Mouse (Mus musculus): ENCODE data around the gene Ppp1r16b. TPM values are rescaled to one million over a fixed set of nuclear protein-coding genes. Genes with fewer than 3 reads are reported as not detected.

The Ppp1r16b gene
- polyA plus RNA-seq, 1 experiment from 2014 or later, result 33.3 TPM

- 76% methylated on average over 5 of the region's 5 CpGs for WGBS
- no peak for ATAC-seq
- no peak overlapping the region for H3K27ac ChIP-seq (ENCODE audit: low read length)
- H3K27me3 ChIP-seq (replicated peaks; ENCODE audit: control insufficient read depth, insufficient read depth, low read length), result no peaks in the 10 kb centered on the region
- H3K9me3 ChIP-seq (ENCODE audit: control insufficient read depth, low read length), result no peaks in the 10 kb centered on the region
- H3K4me1 ChIP-seq (replicated peaks; ENCODE audit: control insufficient read depth, insufficient read depth, low read length), result peaks cover under 1% of the 10 kb centered on the region
- no peak overlapping the region for H3K4me3 ChIP-seq (replicated peaks; ENCODE audit: low read length)
- H3K36me3 ChIP-seq (ENCODE audit: control insufficient read depth, insufficient read depth), result peaks cover 21% of the 10 kb centered on the region
- H3K9ac ChIP-seq (replicated peaks; ENCODE audit: low read depth, low read length), result no peak overlapping the region
- H3K4me2 ChIP-seq (ENCODE audit: low read length), result no peak overlapping the region
These were observed 33.3 kb upstream of the Ppp1r16b start for GRCm38 (mm10) chr2:158631873-158632272.

GRCm38 (mm10) chr2:158641869-158642268, 23.3 kb upstream of the Ppp1r16b start:
- Histone ChIP-seq H3K4me2 (ENCODE audit: low read length) (no peak overlapping the region), H3K36me3 (ENCODE audit: control insufficient read depth, insufficient read depth) (peaks cover 13% of the 10 kb centered on the region), H3K4me3 (replicated peaks; ENCODE audit: low read length) (no peak overlapping the region), H3K27me3 (replicated peaks; ENCODE audit: control insufficient read depth, insufficient read depth, low read length) (no peaks in the 10 kb centered on the region), H3K27ac (ENCODE audit: low read length) (no peak overlapping the region), H3K9me3 (ENCODE audit: control insufficient read depth, low read length) (no peaks in the 10 kb centered on the region), H3K9ac (replicated peaks; ENCODE audit: low read depth, low read length) (no peak overlapping the region), H3K4me1 (replicated peaks; ENCODE audit: control insufficient read depth, insufficient read depth, low read length) (no peaks in the 10 kb centered on the region)
- 12% methylated on average over 2 of the region's 2 CpGs for WGBS
- ATAC-seq, result peak; percentile 67

- H3K36me3 ChIP-seq (ENCODE audit: control insufficient read depth, insufficient read depth), result peaks cover 7% of the 10 kb centered on the region; the same call in 1 of the 2 replicates
- no peak overlapping the region for H3K4me3 ChIP-seq (replicated peaks; ENCODE audit: low read length)
- no peaks in the 10 kb centered on the region for H3K4me1 ChIP-seq (replicated peaks; ENCODE audit: control insufficient read depth, insufficient read depth, low read length)
- no peaks in the 10 kb centered on the region for H3K27me3 ChIP-seq (replicated peaks; ENCODE audit: control insufficient read depth, insufficient read depth, low read length)
- no peak overlapping the region for H3K27ac ChIP-seq (ENCODE audit: low read length)
- no peak overlapping the region for H3K4me2 ChIP-seq (ENCODE audit: low read length)
- no peak for ATAC-seq
- 86% methylated on average over 2 of the region's 2 CpGs for WGBS
- no peaks in the 10 kb centered on the region for H3K9me3 ChIP-seq (ENCODE audit: control insufficient read depth, low read length)
- no peak overlapping the region for H3K9ac ChIP-seq (replicated peaks; ENCODE audit: low read depth, low read length)
These were observed 22.6 kb upstream of the Ppp1r16b start for GRCm38 (mm10) chr2:158642587-158642986.

- Histone ChIP-seq H3K9me3 (ENCODE audit: control insufficient read depth, low read length) (no peaks in the 10 kb centered on the region), H3K36me3 (ENCODE audit: control insufficient read depth, insufficient read depth) (peaks cover 4% of the 10 kb centered on the region; the same call in 1 of the 2 replicates), H3K27me3 (replicated peaks; ENCODE audit: control insufficient read depth, insufficient read depth, low read length) (no peaks in the 10 kb centered on the region), H3K9ac (replicated peaks; ENCODE audit: low read depth, low read length) (no peak overlapping the region), H3K4me1 (replicated peaks; ENCODE audit: control insufficient read depth, insufficient read depth, low read length) (no peaks in the 10 kb centered on the region), H3K27ac (ENCODE audit: low read length) (no peak overlapping the region), H3K4me2 (ENCODE audit: low read length) (no peak overlapping the region), H3K4me3 (replicated peaks; ENCODE audit: low read length) (no peak overlapping the region)
- no peak for ATAC-seq
- 88% methylated on average over 3 of the region's 3 CpGs for WGBS
These were observed 21.4 kb upstream of the Ppp1r16b start for GRCm38 (mm10) chr2:158643791-158644190.

GRCm38 (mm10) chr2:158651159-158651908, 13.9 kb upstream of the Ppp1r16b start:
- no peak for ATAC-seq
- no peaks in the 10 kb centered on the region for H3K9me3 ChIP-seq (ENCODE audit: control insufficient read depth, low read length)
- H3K4me1 ChIP-seq (replicated peaks; ENCODE audit: control insufficient read depth, insufficient read depth, low read length), result no peaks in the 10 kb centered on the region
- no peak overlapping the region for H3K27ac ChIP-seq (ENCODE audit: low read length)
- H3K36me3 ChIP-seq (ENCODE audit: control insufficient read depth, insufficient read depth), result no peaks in the 10 kb centered on the region
- H3K27me3 ChIP-seq (replicated peaks; ENCODE audit: control insufficient read depth, insufficient read depth, low read length), result no peaks in the 10 kb centered on the region
- no peak overlapping the region for H3K4me2 ChIP-seq (ENCODE audit: low read length)
- H3K9ac ChIP-seq (replicated peaks; ENCODE audit: low read depth, low read length), result no peak overlapping the region
- 58% methylated on average over 7 of the region's 7 CpGs for WGBS
- H3K4me3 ChIP-seq (replicated peaks; ENCODE audit: low read length), result no peak overlapping the region

GRCm38 (mm10) chr2:158652985-158653384, 12.2 kb upstream of the Ppp1r16b start:
- 3% methylated on average over 4 of the region's 4 CpGs for WGBS
- Histone ChIP-seq H3K36me3 (ENCODE audit: control insufficient read depth, insufficient read depth) (no peaks in the 10 kb centered on the region), H3K4me3 (replicated peaks; ENCODE audit: low read length) (no peak overlapping the region), H3K27me3 (replicated peaks; ENCODE audit: control insufficient read depth, insufficient read depth, low read length) (no peaks in the 10 kb centered on the region), H3K27ac (ENCODE audit: low read length) (no peak overlapping the region), H3K4me1 (replicated peaks; ENCODE audit: control insufficient read depth, insufficient read depth, low read length) (no peaks in the 10 kb centered on the region), H3K9me3 (ENCODE audit: control insufficient read depth, low read length) (no peaks in the 10 kb centered on the region), H3K4me2 (ENCODE audit: low read length) (no peak overlapping the region), H3K9ac (replicated peaks; ENCODE audit: low read depth, low read length) (no peak overlapping the region)
- peak; percentile 68 for ATAC-seq

GRCm38 (mm10) chr2:158654717-158655116, 10.5 kb upstream of the Ppp1r16b start:
- H3K36me3 ChIP-seq (ENCODE audit: control insufficient read depth, insufficient read depth), result no peaks in the 10 kb centered on the region
- H3K4me1 ChIP-seq (replicated peaks; ENCODE audit: control insufficient read depth, insufficient read depth, low read length), result no peaks in the 10 kb centered on the region
- H3K4me3 ChIP-seq (replicated peaks; ENCODE audit: low read length), result no peak overlapping the region
- no peak for ATAC-seq
- no peak overlapping the region for H3K9ac ChIP-seq (replicated peaks; ENCODE audit: low read depth, low read length)
- H3K27ac ChIP-seq (ENCODE audit: low read length), result no peak overlapping the region
- no peaks in the 10 kb centered on the region for H3K27me3 ChIP-seq (replicated peaks; ENCODE audit: control insufficient read depth, insufficient read depth, low read length)
- no peak overlapping the region for H3K4me2 ChIP-seq (ENCODE audit: low read length)
- no peaks in the 10 kb centered on the region for H3K9me3 ChIP-seq (ENCODE audit: control insufficient read depth, low read length)
- WGBS, result 84% methylated on average over 9 of the region's 9 CpGs

- no peak overlapping the region for H3K4me3 ChIP-seq (replicated peaks; ENCODE audit: low read length)
These were observed 9.4 kb upstream of the Ppp1r16b start for GRCm38 (mm10) chr2:158655806-158656205.

GRCm38 (mm10) chr2:158658822-158659221, 6.4 kb upstream of the Ppp1r16b start:
- 44% methylated on average over 6 of the region's 6 CpGs for WGBS
- no peak for ATAC-seq

More at GRCm38 (mm10) chr2:158655806-158656205, 9.4 kb upstream of the Ppp1r16b start:
- Histone ChIP-seq H3K27me3 (replicated peaks; ENCODE audit: control insufficient read depth, insufficient read depth, low read length) (no peaks in the 10 kb centered on the region), H3K27ac (ENCODE audit: low read length) (no peak overlapping the region), H3K9ac (replicated peaks; ENCODE audit: low read depth, low read length) (no peak overlapping the region), H3K9me3 (ENCODE audit: control insufficient read depth, low read length) (no peaks in the 10 kb centered on the region), H3K4me2 (ENCODE audit: low read length) (no peak overlapping the region), H3K4me1 (replicated peaks; ENCODE audit: control insufficient read depth, insufficient read depth, low read length) (no peaks in the 10 kb centered on the region), H3K36me3 (ENCODE audit: control insufficient read depth, insufficient read depth) (no peaks in the 10 kb centered on the region)
- no peak for ATAC-seq
- 83% methylated on average over 4 of the region's 4 CpGs for WGBS

More at GRCm38 (mm10) chr2:158658822-158659221, 6.4 kb upstream of the Ppp1r16b start:
- H3K27me3 ChIP-seq (replicated peaks; ENCODE audit: control insufficient read depth, insufficient read depth, low read length), result no peaks in the 10 kb centered on the region
- H3K27ac ChIP-seq (ENCODE audit: low read length), result no peak overlapping the region
- no peaks in the 10 kb centered on the region for H3K36me3 ChIP-seq (ENCODE audit: control insufficient read depth, insufficient read depth)
- H3K4me3 ChIP-seq (replicated peaks; ENCODE audit: low read length), result no peak overlapping the region
- H3K4me2 ChIP-seq (ENCODE audit: low read length), result no peak overlapping the region
- no peak overlapping the region for H3K9ac ChIP-seq (replicated peaks; ENCODE audit: low read depth, low read length)
- H3K9me3 ChIP-seq (ENCODE audit: control insufficient read depth, low read length), result no peaks in the 10 kb centered on the region
- H3K4me1 ChIP-seq (replicated peaks; ENCODE audit: control insufficient read depth, insufficient read depth, low read length), result no peaks in the 10 kb centered on the region

Measured in forebrain, embryonic 16.5 days (tissue).